Mouse (Mus musculus) thymus, postnatal 25 days (tissue): Measurements from ENCODE around the gene Prdx4.
A peak's percentile ranks its signal among the peaks of the same experiment; 100 is the strongest.
"Not testable (repeated sequence)": the region's sequence is repeated elsewhere in the genome, so short reads cannot be mapped to it uniquely, and the experiment has no call there.

Experiments
- DNase-seq: peaks from one replicate; pipeline ENCODE4 v3.0.0; 2022

Gene Prdx4

DNA sequence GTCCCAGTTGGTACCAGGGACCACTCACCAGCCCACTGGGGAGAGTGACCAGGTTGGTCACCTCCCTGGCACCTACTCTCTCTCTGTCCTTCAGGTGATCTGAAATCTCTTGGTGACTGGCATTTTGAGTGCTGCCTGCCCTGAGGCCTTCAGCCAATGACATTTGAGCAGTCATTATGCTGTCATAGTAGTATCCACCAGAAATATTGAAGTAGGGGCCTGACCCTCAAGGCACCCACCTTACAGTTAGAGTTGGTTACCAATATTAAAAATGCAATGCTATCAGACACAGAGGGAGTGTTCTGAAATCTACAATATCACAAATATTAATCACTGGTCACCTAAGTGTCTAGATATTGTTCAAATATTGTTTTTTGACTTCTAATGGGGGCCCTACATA, at the start of gene Prdx4:
Gene Prdx4, minus strand, starts transcription at position 101 of the 400 bp plus-strand sequence.
- no peak for DNase-seq

DNA sequence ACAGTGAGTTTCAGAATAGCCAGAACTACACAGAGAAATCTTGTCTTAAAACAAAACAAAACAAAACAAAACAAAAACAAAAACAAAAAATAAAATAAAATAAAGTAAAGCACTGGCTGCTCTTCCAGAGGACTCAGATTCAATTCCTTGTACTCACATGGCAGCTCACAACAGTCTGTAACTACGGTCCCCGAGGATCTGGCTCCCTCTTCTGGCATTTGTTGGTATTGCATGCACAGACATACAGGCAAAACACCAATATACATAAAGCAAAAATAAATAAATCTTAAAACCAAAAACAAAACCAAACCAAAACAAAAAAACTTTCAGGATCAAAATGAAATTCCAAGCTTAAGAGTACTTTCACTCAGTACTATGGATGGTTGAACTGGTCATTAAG, 36.0 kb upstream of the Prdx4 start:
- peak; percentile 35 for DNase-seq

DNA sequence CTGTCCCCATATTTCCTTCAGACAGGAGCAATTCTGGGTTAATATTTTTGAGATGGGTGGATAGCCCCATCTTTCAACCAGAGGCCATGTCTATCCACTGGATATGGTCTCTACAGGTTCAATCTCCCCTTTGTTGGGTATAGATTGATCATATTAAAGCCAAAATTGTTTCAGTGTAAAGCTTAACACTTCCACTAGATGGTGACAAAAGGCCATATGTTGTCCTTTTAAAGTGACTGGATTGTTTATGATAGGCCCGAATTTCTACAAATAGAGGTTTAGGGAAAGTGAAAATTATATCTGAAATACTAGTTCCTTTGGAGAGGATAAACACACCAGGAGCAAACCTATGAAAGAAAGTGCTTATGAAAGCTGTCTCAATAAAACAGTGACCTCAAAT, 34.9 kb upstream of the Prdx4 start:
- no peak for DNase-seq

DNA sequence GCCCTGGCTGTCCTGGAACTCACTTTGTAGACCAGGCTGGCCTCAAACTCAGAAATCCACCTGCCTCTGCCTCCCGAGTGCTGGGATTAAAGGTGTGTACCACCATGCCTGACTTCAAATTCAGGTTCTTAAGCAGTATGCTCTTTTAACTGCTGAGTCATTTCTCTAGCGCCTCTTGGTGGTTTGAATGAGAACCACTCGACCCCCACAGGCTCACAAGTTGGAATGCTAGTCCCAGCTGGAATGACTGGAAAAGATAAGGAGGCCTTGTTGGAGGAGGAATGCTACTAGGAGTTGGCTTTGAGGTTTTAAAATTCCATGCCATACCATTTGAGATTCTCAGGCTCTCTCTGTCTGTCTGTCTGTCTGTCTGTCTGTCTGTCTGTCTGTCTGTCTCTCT, 29.6 kb upstream of the Prdx4 start:
- DNase-seq = not testable (repeated sequence)

DNA sequence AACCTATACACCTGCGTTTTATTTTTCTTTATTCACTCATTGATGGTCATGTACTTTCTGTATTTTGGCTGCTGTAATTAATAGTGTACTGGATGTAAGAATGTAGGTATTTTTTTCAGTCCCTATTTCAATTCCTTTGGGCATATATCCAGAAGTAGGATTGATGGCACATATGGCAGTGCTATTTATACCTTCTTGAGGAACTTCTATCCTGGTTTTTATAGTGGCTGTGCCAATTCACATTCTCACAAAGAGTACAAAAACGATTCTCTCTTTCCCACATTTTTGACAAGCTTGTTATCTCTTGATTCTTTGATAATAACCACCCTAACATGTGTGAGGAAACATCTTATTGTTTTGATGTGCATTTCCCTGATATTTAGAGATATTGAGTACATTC, 24.5 kb upstream of the Prdx4 start:
- no peak for DNase-seq

DNA sequence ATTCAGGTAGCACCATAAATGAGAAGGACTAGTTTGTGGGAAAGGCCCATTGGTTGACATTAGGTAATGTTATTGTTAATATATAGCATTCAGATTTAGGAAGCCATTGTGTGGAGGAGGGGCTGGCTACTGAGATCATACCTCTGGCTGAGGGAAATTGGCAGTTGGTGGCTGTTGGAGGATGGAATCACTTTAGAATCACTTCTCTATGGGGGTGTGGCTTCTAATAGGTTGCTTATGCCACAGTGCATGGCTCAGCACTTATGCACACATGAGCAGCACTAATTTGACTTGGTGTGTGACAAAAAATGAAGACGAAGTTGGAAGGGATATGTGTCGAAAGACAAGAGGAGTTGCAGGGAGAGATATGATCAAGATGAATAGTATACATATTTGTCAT, 5.7 kb upstream of the Prdx4 start:
- DNase-seq = no peak

DNA sequence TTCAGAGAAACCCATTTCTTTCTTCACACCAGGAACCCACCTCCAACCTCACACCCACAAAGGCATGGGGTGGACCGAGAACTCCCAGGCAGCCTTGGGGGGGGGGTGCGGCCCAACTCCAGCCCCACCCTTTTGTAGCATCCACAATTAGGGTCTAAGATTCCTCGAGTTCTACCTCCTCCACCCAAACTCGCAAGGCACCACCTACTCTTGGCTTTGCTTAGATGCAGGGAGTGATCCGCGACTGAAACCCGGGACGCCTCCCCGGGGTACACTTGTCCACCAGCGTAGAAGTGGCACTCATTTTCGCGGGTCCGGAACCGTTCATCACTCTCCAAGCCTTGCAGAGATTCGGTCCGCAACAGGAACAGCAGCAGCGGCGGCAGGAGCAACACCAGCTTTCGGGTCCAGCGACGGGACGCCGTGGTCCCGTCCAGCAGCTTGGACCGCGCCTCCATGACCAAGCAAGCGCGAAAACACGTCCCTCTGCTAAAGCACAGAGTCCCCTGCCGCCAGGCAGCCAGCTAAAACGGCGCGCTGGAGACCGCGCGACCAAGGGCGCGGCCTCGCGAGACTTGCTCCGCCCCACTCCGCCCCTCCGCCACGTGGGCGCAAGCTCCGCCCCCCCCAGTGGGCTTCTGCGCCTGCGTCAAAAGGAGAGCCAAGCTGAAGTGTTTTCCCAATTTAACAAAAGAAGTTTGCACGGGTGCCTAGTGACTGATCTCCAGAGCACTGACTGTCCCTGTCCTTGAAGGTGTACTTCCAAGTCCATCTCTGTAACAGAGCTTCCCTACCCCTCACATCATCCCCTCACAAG, 2.4 kb downstream of the Prdx4 start:
- peak; percentile 84 for DNase-seq

DNA sequence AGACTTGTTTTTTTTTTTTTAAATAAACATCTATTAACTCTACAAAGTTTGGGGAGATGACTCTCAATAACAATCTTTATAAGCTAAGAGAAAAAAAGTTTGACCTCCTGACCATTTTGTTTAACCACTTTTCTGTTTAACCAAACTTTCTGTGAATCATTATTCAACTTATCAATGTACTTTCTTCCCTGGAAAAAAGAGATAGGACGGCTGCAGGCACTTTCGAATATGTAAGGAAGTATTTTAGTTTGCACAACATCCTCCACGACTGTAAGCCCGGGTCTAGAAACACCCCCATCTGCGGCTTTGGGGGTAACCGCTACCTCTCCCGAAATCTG, 3.0 kb downstream of the Prdx4 start:
- DNase-seq = no peak

DNA sequence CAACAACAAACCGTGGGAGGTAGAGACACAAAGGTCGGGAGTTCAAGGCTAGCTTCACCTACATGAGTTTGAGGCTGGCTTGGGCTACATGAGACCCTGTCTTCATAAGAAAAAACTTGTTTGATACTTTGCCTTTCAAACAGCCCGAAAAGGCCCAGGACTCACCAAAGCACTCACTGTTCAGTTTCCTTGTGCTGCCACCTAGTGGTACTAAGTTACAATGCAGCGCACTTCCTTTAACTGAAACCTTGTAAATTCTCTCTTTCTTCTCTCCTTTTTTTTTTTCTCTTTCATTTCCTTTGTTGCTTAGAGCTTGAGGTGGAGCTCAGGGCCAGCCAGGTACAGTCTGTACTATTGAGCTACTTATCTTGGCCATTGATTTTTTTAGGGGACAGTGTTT, 22.5 kb downstream of the Prdx4 start:
- DNase-seq = peak; percentile 40

DNA sequence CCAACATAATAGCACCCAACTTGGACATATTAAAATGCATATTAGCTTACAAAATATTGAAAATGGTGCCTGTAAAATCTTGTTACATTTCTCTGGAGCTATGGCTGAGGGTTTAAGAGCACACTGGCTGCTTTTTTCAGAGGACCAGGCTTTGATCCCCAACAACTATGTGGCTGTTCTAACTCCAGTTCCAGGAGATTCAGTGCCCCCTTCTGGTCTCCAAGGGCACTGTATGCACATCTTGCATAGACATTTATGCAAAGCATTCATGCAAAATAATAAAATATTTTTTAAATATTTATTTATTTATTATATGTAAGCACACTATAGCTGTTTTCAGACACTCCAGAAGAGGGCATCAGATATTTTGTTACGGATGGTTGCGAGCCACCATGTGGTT, 34.2 kb downstream of the Prdx4 start:
- DNase-seq = no peak

DNA sequence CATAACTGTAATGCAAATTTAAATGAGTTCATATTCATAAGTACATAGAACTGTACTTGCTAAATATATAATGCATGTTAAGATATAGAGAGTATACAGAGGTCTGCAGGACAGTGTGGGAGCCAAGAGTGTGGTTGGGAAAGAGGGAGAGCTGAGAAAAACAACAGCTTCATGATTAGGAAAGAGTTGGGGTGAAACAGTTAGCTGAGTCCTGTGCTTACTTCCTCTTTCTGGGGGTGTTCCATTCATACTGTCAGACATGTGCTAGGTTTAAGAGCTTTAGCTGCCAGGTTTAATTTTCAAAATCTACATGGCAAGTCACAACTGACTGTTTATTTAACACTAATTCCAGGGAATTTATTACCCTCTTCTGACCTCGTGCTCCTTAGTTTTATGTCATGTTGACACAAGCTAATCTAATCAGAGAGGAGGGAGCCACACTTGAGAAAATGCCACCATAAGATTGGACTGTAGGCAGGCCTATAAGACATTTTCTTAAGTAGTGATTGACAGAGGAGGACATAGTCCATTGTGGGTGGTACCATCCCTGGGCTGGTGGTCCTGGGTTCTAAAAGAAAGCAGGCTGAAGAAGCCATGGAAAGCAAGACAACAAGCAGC, 60.0 kb downstream of the Prdx4 start:
- no peak for DNase-seq

DNA sequence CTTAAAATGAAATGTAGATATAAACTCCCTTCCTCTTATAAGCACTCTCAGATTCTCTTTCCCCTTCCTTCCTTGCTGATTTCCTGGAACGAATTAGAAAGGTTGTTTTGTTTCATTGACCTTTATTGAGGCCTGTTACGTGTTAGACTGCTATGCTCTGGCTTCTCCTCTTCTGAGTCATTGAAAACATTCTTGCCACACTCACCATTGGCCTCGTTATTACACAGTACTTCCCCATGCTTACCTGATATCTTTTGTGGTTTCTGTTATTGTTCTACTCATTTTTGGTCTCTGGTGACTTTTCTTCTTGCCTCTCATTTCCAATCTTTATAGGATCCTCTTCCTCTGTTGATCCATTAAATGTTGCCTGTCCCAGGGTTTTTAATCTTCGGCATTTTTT, 62.1 kb downstream of the Prdx4 start:
- no peak for DNase-seq
